Comparison of ENCODE assay signal across 18 mouse cellular contexts in the genomic region with DNA sequence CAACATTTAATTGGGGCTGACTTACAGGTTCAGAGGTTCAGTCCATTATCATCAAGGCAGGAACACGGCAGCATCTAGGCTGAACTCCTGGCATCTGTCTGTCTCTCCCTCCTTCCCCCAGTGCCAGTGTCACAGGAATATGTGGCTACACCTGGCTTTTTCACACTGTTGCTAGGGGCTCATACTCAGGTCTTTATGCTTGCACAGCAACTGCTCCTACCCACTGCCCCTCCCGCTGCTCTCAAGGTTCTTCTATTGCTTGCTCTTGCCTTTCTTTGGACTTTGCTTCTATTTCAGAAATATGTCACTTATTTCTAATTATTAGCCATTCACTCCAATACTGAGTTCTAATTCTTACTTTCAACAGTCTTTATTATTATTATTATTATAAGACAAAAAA.
"Had no signal": no experiment of that assay in that cellular context is flagged by ENCODE, and none has a peak within 500 bp of the region (broad histone marks: within the 10 kb centered on the region; RNA-seq: fewer than 3 reads in every experiment).

No protein-coding gene starts in this region.

- DNase-seq: layer of hippocampus, adult 9-11 months; liver; lung, adult 18-20 months; lung, postnatal 10 days; lung, postnatal 4 days; midbrain, embryonic 14.5 days; thymus, adult 2 months; thymus, postnatal 14 days; thymus, postnatal 4 days had no signal

- H3K4me2 ChIP-seq: limb, embryonic 13.5 days; liver, embryonic 12.5 days; liver, embryonic 15.5 days; lung, embryonic 15.5 days; midbrain, embryonic 11.5 days had no signal

- H3K27ac ChIP-seq: layer of hippocampus, adult 2 months; limb, embryonic 10.5 days; limb, embryonic 13.5 days; liver, embryonic 12.5 days; liver, embryonic 15.5 days; lung, embryonic 15.5 days; stomach, postnatal 0 days had no signal

- H3K36me3 ChIP-seq: limb, embryonic 10.5 days; limb, embryonic 13.5 days; liver, embryonic 12.5 days; liver, embryonic 15.5 days; lung, embryonic 15.5 days had no signal

- H3K27me3 ChIP-seq: liver, embryonic 12.5 days; liver, embryonic 15.5 days; lung, embryonic 15.5 days had no signal

- H3K4me3 ChIP-seq: layer of hippocampus, adult 2 months; limb, embryonic 10.5 days; limb, embryonic 13.5 days; liver, embryonic 12.5 days; liver, embryonic 15.5 days; lung, embryonic 15.5 days had no signal

- ATAC-seq: intestine, postnatal 0 days; liver, embryonic 12.5 days had no signal

- H3K9ac ChIP-seq: limb, embryonic 13.5 days; liver, embryonic 12.5 days; liver, embryonic 15.5 days; lung, embryonic 15.5 days had no signal

- H3K9me3 ChIP-seq: limb, embryonic 10.5 days; limb, embryonic 13.5 days; liver, embryonic 12.5 days; liver, embryonic 15.5 days; lung, embryonic 15.5 days had no signal
